Mouse (Mus musculus) liver, adult 2 months (tissue): ENCODE data around the gene Epp13. TPM values are rescaled to one million over a fixed set of nuclear protein-coding genes. Genes with fewer than 3 reads are reported as not detected.
"Not testable (repeated sequence)": the region's sequence is repeated elsewhere in the genome, so short reads cannot be mapped to it uniquely, and the experiment has no call there.

Source experiments
- DNase-seq: peaks from one replicate; pipeline ENCODE4 v3.0.0-alpha.2; 2011; ENCODE audit warnings: low read depth, low spot score; ENCODE audit errors: extremely low read depth
- H3K27ac ChIP-seq: fragments of 200-500 bp; replicated peaks from 2 replicates; pipeline ENCODE4 v1.5.1; 2012; ENCODE audit warnings: low read depth, mild to moderate bottlenecking, control low read depth, inconsistent platforms, low read length; ENCODE audit not compliant: insufficient read depth
- H3K27me3 ChIP-seq: fragments of 200-500 bp; 2 replicates; pipeline ENCODE4 v1.6.1; 2012; ENCODE audit warnings: mild to moderate bottlenecking, moderate library complexity, low read length, inconsistent platforms; ENCODE audit not compliant: control insufficient read depth, insufficient read depth
- H3K36me3 ChIP-seq: fragments of 200-500 bp; 2 replicates; pipeline ENCODE4 v1.6.1; 2012; ENCODE audit warnings: low read length, inconsistent platforms; ENCODE audit not compliant: control insufficient read depth, insufficient read depth
- H3K4me1 ChIP-seq: fragments of 200-500 bp; 2 replicates; pipeline ENCODE4 v1.6.1; 2011; ENCODE audit warnings: low read length; ENCODE audit not compliant: control insufficient read depth, insufficient read depth
- H3K4me3 ChIP-seq: fragments of 200-500 bp; 2 replicates; pipeline ENCODE4 v1.5.1; 2011; ENCODE audit warnings: low read depth, mild to moderate bottlenecking, control low read depth, low read length, moderate library complexity; ENCODE audit not compliant: insufficient read depth
- H3K79me2 ChIP-seq: fragments of 200-500 bp; 2 replicates; pipeline ENCODE4 v1.6.1; 2012; ENCODE audit warnings: inconsistent platforms, mild to moderate bottlenecking, low read length, moderate library complexity; ENCODE audit not compliant: control insufficient read depth, insufficient read depth
- H3K9ac ChIP-seq: fragments of 200-500 bp; 2 replicates; pipeline ENCODE4 v1.6.1; 2012; ENCODE audit warnings: low read depth, mild to moderate bottlenecking, control low read depth, inconsistent platforms, low read length
- CTCF ChIP-seq: fragments of 200-500 bp; IDR thresholded peaks from 2 replicates; pipeline ENCODE4 v1.5.1; 2011; ENCODE audit warnings: low read depth, low read length, control low read depth
- POLR2A ChIP-seq: fragments of 200-500 bp; IDR thresholded peaks from 2 replicates; pipeline ENCODE4 v1.6.1; 2011; ENCODE audit warnings: low read length, control low read depth; ENCODE audit not compliant: insufficient read depth; ENCODE audit errors: extremely low read depth
- WGBS: fragments of 180-500 bp; shearing (Covaris S2); methylation state at CpG from one replicate; pipeline ENCODE4 v1.1.7; 2018; 5-methylcytosine and 5-hydroxymethylcytosine counted together
- polyA plus RNA-seq: library from polyadenylated mRNA; depleted of rRNA; stranded (reverse); fragments of >200 nt; gene quantifications from 2 replicates; pipeline ENCODE4 v1.2.3, GENCODE M21; 2012; rRNA removed
- total RNA-seq: library from RNA; depleted of rRNA; stranded (reverse); fragments of >200 nt; gene quantifications from 2 replicates; pipeline ENCODE4 v1.2.3, GENCODE M21; 2014; rRNA removed

Gene Epp13
- total and polyA plus RNA-seq, 2 experiments: not detected

- H3K79me2 ChIP-seq: no peaks in the 10 kb centered on the region
- peak overlapping the region; percentile 76 for H3K9ac ChIP-seq
- TF ChIP-seq CTCF: no peak
- TF ChIP-seq POLR2A: no peak
- peak overlapping the region; percentile 67 for H3K4me3 ChIP-seq
- H3K27ac ChIP-seq: no peak overlapping the region
- H3K27me3 ChIP-seq: no peaks in the 10 kb centered on the region
- DNase-seq: peak; percentile 26
- WGBS: 52% methylated on average over 15 of the region's 15 CpGs
- H3K36me3 ChIP-seq: no peaks in the 10 kb centered on the region
- peaks cover 5% of the 10 kb centered on the region; the same call in 1 of the 2 replicates for H3K4me1 ChIP-seq
Measured at GRCm38 (mm10) chr7:6286921-6287531, 34.5 kb downstream of the Epp13 start.

DNA sequence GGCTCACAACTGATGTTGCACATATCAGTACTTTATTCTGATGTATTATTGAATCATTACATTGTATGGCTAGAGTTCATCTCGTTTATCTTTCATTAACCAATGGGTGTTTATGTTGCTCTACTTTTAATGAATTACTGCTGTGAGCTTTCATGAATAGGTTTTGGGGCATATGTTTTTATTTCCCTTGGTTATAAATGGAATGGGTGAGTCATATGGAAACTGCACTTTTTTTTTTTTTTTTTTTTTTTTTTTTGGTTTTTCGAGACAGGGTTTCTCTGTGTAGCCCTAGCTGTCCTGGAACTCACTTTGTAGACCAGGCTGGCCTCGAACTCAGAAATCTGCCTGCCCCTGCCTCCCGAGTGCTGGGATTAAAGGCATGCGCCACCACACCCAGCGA is 38.6 kb downstream of the Epp13 start:
- H3K79me2 ChIP-seq, H3K4me3 ChIP-seq, H3K27me3 ChIP-seq, H3K36me3 ChIP-seq, H3K27ac ChIP-seq, DNase-seq, H3K4me1 ChIP-seq, H3K9ac ChIP-seq: not testable (repeated sequence)
- 79% methylated on average over 6 of the region's 6 CpGs for WGBS

DNA sequence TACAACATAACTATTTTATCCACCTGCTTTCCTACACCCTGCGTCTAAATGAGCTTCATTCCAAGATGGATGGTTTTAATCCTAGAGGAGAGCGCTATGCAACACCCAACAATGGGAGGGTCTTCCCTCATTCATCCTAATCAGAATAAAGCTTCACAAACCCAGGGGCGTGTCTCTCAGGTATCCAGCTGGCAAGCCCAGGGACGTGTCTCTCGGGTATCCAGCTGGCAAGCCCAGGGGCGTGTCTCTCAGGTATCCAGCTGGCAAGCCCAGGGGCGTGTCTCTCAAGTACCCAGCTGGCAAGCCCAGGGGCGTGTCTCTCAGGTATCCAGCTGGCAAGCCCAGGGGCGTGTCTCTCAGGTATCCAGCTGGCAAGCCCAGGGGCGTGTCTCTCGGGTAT is 48.3 kb downstream of the Epp13 start:
- 94% methylated on average over 11 of the region's 11 CpGs for WGBS
- H3K4me3 ChIP-seq, H3K27ac ChIP-seq, DNase-seq, H3K27me3 ChIP-seq, H3K79me2 ChIP-seq, H3K4me1 ChIP-seq, H3K9ac ChIP-seq: not testable (repeated sequence)
- peaks cover 21% of the 10 kb centered on the region for H3K36me3 ChIP-seq

GRCm38 (mm10) chr7:6330458-6331232 is 78.1 kb downstream of the Epp13 start:
- Histone ChIP-seq H3K27me3 (no peaks in the 10 kb centered on the region), H3K4me1 (no peaks in the 10 kb centered on the region; the same call in 1 of the 2 replicates), H3K79me2 (no peaks in the 10 kb centered on the region), H3K27ac (no peak overlapping the region), H3K36me3 (no peaks in the 10 kb centered on the region), H3K9ac (peak overlapping the region; percentile 82), H3K4me3 (peak overlapping the region; percentile 72)
- WGBS: 25% methylated on average over 23 of the region's 23 CpGs
- TF ChIP-seq POLR2A: no peak
- TF ChIP-seq CTCF: no peak
- DNase-seq: no peak

DNA sequence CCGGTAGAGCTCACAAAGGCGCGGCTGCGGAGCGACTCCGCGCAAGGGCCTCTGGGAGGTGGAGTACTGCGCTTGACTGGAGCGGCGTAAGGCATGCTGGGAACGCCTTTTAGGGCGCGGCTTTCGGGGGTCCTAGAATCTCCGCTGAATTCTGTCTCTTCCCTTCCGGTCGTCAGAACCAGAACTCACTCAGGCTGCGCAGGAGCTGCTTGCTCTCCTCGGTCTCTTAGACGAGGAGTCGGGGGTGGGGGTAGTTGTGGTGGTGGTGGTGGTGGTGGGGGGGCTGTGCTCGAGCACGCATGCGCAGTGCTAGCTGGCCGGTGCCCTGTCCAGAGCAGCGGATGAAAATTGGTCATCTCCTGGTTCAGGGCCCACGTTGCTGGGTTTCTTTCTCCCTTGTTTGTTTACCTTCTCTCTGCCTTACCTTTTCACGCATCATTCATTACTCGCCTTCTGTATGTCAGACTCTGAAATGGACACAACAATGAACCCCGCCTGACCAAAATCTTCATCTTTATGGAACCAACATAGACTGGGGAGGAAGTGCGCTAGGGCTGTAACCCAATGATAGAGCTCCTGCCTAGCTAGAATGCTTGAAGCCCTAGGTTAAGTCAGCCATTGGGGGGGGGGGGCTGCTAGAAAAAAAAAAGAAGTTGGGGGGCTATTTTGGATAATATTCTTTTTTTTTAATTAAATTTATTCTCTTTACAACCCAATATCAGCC is 78.9 kb downstream of the Epp13 start, which contains the start of gene Zfp583:
Gene Zfp583, minus strand, starts transcription at position 53 of the 724 bp plus-strand sequence.
- TF ChIP-seq CTCF (no peak), POLR2A (no peak)
- Histone ChIP-seq H3K36me3 (no peaks in the 10 kb centered on the region), H3K4me1 (no peaks in the 10 kb centered on the region; the same call in 1 of the 2 replicates), H3K4me3 (peak within 1 kb of the TSS; percentile 72), H3K27ac (no peak within 1 kb of the TSS), H3K9ac (peak within 1 kb of the TSS; percentile 82), H3K27me3 (no peaks in the 10 kb centered on the region), H3K79me2 (no peaks in the 10 kb centered on the region)
- DNase-seq: peak; percentile 17
- WGBS: 10% methylated on average over 31 of the region's 31 CpGs

Other genes with a start within 250 kb of the Epp13 start
- gene Vmn1r65, start 241.7 kb upstream of the Epp13 start, total RNA-seq: not detected in 2 replicates
- not detected in 2 replicates for gene Vmn1r65, start 241.7 kb upstream of the Epp13 start, polyA plus RNA-seq
- gene Nlrp4c, start 207.5 kb upstream of the Epp13 start, total RNA-seq: not detected in 2 replicates
- not detected in 2 replicates for gene Nlrp4c, start 207.5 kb upstream of the Epp13 start, polyA plus RNA-seq
- 33.7 and 36.8 TPM in 2 replicates for gene Zfp787, start 96.7 kb upstream of the Epp13 start, total RNA-seq
- gene Zfp787, start 96.7 kb upstream of the Epp13 start, polyA plus RNA-seq: 46.0 and 51.7 TPM in 2 replicates
- gene Zfp444, start 80.5 kb upstream of the Epp13 start, total RNA-seq: 11.0 and 17.5 TPM in 2 replicates
- gene Zfp444, start 80.5 kb upstream of the Epp13 start, polyA plus RNA-seq: 23.9 and 29.7 TPM in 2 replicates
- gene Galp, start 55.6 kb upstream of the Epp13 start, total RNA-seq: not detected in 2 replicates
- not detected in 2 replicates for gene Galp, start 55.6 kb upstream of the Epp13 start, polyA plus RNA-seq
- not detected in 2 replicates for gene Zscan5b, start 30.4 kb upstream of the Epp13 start, total RNA-seq
- gene Zscan5b, start 30.4 kb upstream of the Epp13 start, polyA plus RNA-seq: not detected in 2 replicates
- 1.5 and 1.6 TPM in 2 replicates for gene Zfp667, start 33.9 kb downstream of the Epp13 start, total RNA-seq
- 0.21 and 0.43 TPM in 2 replicates for gene Zfp667, start 33.9 kb downstream of the Epp13 start, polyA plus RNA-seq
- 0.27 and 0.28 TPM in 2 replicates for gene Zfp583, start 78.6 kb downstream of the Epp13 start, total RNA-seq
- 0.05 TPM in 1 of 2 replicates, not detected in the other for gene Zfp583, start 78.6 kb downstream of the Epp13 start, polyA plus RNA-seq
- under 0.01 and 0.07 TPM in 2 replicates for gene Gm3854, start 91.0 kb downstream of the Epp13 start, total RNA-seq
- not detected in 2 replicates for gene Gm3854, start 91.0 kb downstream of the Epp13 start, polyA plus RNA-seq
- gene Zfp78, start 110.6 kb downstream of the Epp13 start, total RNA-seq: 0.74 and 1.3 TPM in 2 replicates
- gene Zfp78, start 110.6 kb downstream of the Epp13 start, polyA plus RNA-seq: 0.21 and 0.68 TPM in 2 replicates
- 1.2 and 1.9 TPM in 2 replicates for gene Zfp28, start 130.6 kb downstream of the Epp13 start, total RNA-seq
- 0.21 and 0.51 TPM in 2 replicates for gene Zfp28, start 130.6 kb downstream of the Epp13 start, polyA plus RNA-seq
- not detected in 2 replicates for gene Smim17, start 146.0 kb downstream of the Epp13 start, total RNA-seq
- gene Smim17, start 146.0 kb downstream of the Epp13 start, polyA plus RNA-seq: not detected in 2 replicates
- not detected in 2 replicates for gene Gm20715, start 157.6 kb downstream of the Epp13 start, total RNA-seq
- not detected in 2 replicates for gene Gm20715, start 157.6 kb downstream of the Epp13 start, polyA plus RNA-seq
- not detected in 2 replicates for gene Olfr1344, start 186.0 kb downstream of the Epp13 start, total RNA-seq
- not detected in 2 replicates for gene Olfr1344, start 186.0 kb downstream of the Epp13 start, polyA plus RNA-seq
- not detected in 2 replicates for gene Olfr1336, start 203.5 kb downstream of the Epp13 start, total RNA-seq
- gene Olfr1336, start 203.5 kb downstream of the Epp13 start, polyA plus RNA-seq: not detected in 2 replicates
- not detected in 2 replicates for gene Olfr1346, start 214.4 kb downstream of the Epp13 start, total RNA-seq
- not detected in 2 replicates for gene Olfr1346, start 214.4 kb downstream of the Epp13 start, polyA plus RNA-seq
- not detected in 2 replicates for gene Olfr5, start 234.2 kb downstream of the Epp13 start, total RNA-seq
- not detected in 2 replicates for gene Olfr5, start 234.2 kb downstream of the Epp13 start, polyA plus RNA-seq
- gene Olfr1347, start 247.0 kb downstream of the Epp13 start, total RNA-seq: not detected in 2 replicates
- gene Olfr1347, start 247.0 kb downstream of the Epp13 start, polyA plus RNA-seq: not detected in 2 replicates